Mouse (Mus musculus) stomach, postnatal 0 days (tissue): ENCODE data around the gene Stard5.

Experiments used
- CTCF ChIP-seq: IDR thresholded peaks from 2 replicates; pipeline ENCODE4 v1.5.1; 2016; ENCODE audit warnings: antibody characterized with exemption, low read depth, mild to moderate bottlenecking, moderate library complexity
- EP300 ChIP-seq: optimal IDR thresholded peaks from 2 replicates; pipeline ENCODE3; 2016; ENCODE audit warnings: antibody characterized with exemption

- no peak for TF ChIP-seq CTCF
- TF ChIP-seq EP300, result no peak
Observed at GRCm38 (mm10) chr7:83643581-83643980, 11.8 kb downstream of the Stard5 start.
